In genomic region chr6:38534640-38535365, GRCm38 (mm10) we compare ENCODE assay signal across 8 mouse cellular contexts. TPM values are rescaled to one million over a fixed set of nuclear protein-coding genes. Genes with fewer than 3 reads are reported as not detected.
DNase-seq lines count a peak whose midpoint lies in the region; ATAC-seq and TF ChIP-seq lines count a peak whose summit lies in the region.

No protein-coding gene starts in this region.

- peak overlapping the region; percentile 75 for H3K9ac ChIP-seq in embryonic facial prominence, embryonic 15.5 days
- peak overlapping the region; percentile 86 for H3K9ac ChIP-seq in kidney, embryonic 14.5 days (ENCODE audit: low read depth, low read length)
- H3K9ac ChIP-seq in limb, embryonic 14.5 days (ENCODE audit: low read depth, low read length, severe bottlenecking): peak overlapping the region; percentile 86
- peak overlapping the region; percentile 94 for H3K9ac ChIP-seq in midbrain, embryonic 16.5 days (ENCODE audit: low read depth, low read length)

- peak overlapping the region; percentile 61 for H3K4me2 ChIP-seq in embryonic facial prominence, embryonic 15.5 days (replicated peaks)
- peak overlapping the region; percentile 70 for H3K4me2 ChIP-seq in kidney, embryonic 14.5 days (replicated peaks; ENCODE audit: low read depth, low read length)
- H3K4me2 ChIP-seq in limb, embryonic 14.5 days (replicated peaks; ENCODE audit: low read depth, low read length, severe bottlenecking): peak overlapping the region; percentile 54
- H3K4me2 ChIP-seq in midbrain, embryonic 16.5 days (ENCODE audit: low read length): peak overlapping the region; percentile 54

- no peaks in the 10 kb centered on the region for H3K27me3 ChIP-seq in embryonic facial prominence, embryonic 15.5 days
- no peaks in the 10 kb centered on the region for H3K27me3 ChIP-seq in kidney, embryonic 14.5 days (ENCODE audit: control insufficient read depth, insufficient read depth, low read length)
- H3K27me3 ChIP-seq in limb, embryonic 14.5 days (ENCODE audit: control insufficient read depth, insufficient read depth, low read length): no peaks in the 10 kb centered on the region
- H3K27me3 ChIP-seq in midbrain, embryonic 16.5 days (ENCODE audit: control insufficient read depth, insufficient read depth, low read depth, low read length): no peaks in the 10 kb centered on the region
- H3K27me3 ChIP-seq in spleen, adult 2 months (ENCODE audit: control insufficient read depth, insufficient read depth, low read length): no peaks in the 10 kb centered on the region

- peak; percentile 76 for ATAC-seq in embryonic facial prominence, embryonic 15.5 days (ENCODE audit: insufficient number of reproducible peaks, low FRiP score, low TSS enrichment, low read depth)
- peak; percentile 73 for ATAC-seq in kidney, embryonic 14.5 days (ENCODE audit: low FRiP score, low TSS enrichment)
- ATAC-seq in limb, embryonic 14.5 days (ENCODE audit: low FRiP score, low read depth): peak; percentile 62
- peak; percentile 72 for ATAC-seq in midbrain, embryonic 16.5 days

- no peak for TF ChIP-seq POLR2A in bone marrow macrophage, adult 2 months (IDR thresholded peaks at IDR 0.05; ENCODE audit: borderline replicate concordance, low read depth, low read length)
- TF ChIP-seq POLR2A in limb, embryonic 14.5 days (IDR thresholded peaks at IDR 0.05; ENCODE audit: borderline replicate concordance, extremely low read depth, insufficient read depth, insufficient read length): peak; percentile 70; the same call in 1 of the 2 replicates
- TF ChIP-seq POLR2A in spleen, adult 2 months (IDR thresholded peaks at IDR 0.05; ENCODE audit: low read depth, low read length): peak; percentile 56

- peak; percentile 100 for DNase-seq in B cell, adult 2 months
- DNase-seq in heart, adult 9 months (ENCODE audit: low spot score in 2 of 2): peak; percentile 94 to 96
- DNase-seq in limb, embryonic 14.5 days (ENCODE audit: low spot score): peak; percentile 90
- DNase-seq in spleen, adult 2 months (ENCODE audit: low read depth in 1 of 2, low spot score in 2 of 2): peak; percentile 88 to 98

- H3K27ac ChIP-seq in bone marrow macrophage, adult 2 months (ENCODE audit: insufficient read depth, low read depth, low read length): peak overlapping the region; percentile 68
- H3K27ac ChIP-seq in embryonic facial prominence, embryonic 15.5 days (replicated peaks): peak overlapping the region; percentile 96
- peak overlapping the region; percentile 96 for H3K27ac ChIP-seq in kidney, embryonic 14.5 days (ENCODE audit: low read depth, low read length)
- peak overlapping the region; percentile 95 for H3K27ac ChIP-seq in limb, embryonic 14.5 days (replicated peaks; ENCODE audit: low read depth, low read length)
- peak overlapping the region; percentile 96 for H3K27ac ChIP-seq in midbrain, embryonic 16.5 days (ENCODE audit: low read length)
- peak overlapping the region; percentile 95 for H3K27ac ChIP-seq in spleen, adult 2 months (ENCODE audit: insufficient read depth, low read length)

- 0 out of 2 replicates have a peak, but pooled peaks have one; percentile 22 for TF ChIP-seq CTCF in bone marrow macrophage, adult 2 months (IDR thresholded peaks at IDR 0.05; ENCODE audit: low read depth, low read length)
- TF ChIP-seq CTCF in spleen, adult 2 months (IDR thresholded peaks at IDR 0.05; ENCODE audit: extremely low read depth, insufficient read depth, insufficient read length, insufficient replicate concordance): peak; percentile 96

- under 1% methylated on average over 53 of the region's 53 CpGs for WGBS in embryonic facial prominence, embryonic 15.5 days
- WGBS in kidney, embryonic 14.5 days: under 1% methylated on average over 52 of the region's 53 CpGs
- WGBS in limb, embryonic 14.5 days: 0% methylated on average over 52 of the region's 53 CpGs
- WGBS in midbrain, embryonic 16.5 days: under 1% methylated on average over 51 of the region's 53 CpGs
- WGBS in spleen, adult 2 months: under 1% methylated on average over 53 of the region's 53 CpGs

- H3K36me3 ChIP-seq in embryonic facial prominence, embryonic 15.5 days: peaks cover 2% of the 10 kb centered on the region; the same call in 1 of the 2 replicates
- peaks cover under 1% of the 10 kb centered on the region; the same call in 1 of the 2 replicates for H3K36me3 ChIP-seq in kidney, embryonic 14.5 days (ENCODE audit: control insufficient read depth, insufficient read depth, low read length)
- H3K36me3 ChIP-seq in limb, embryonic 14.5 days (ENCODE audit: control insufficient read depth, insufficient read depth, low read length): peaks cover under 1% of the 10 kb centered on the region; the same call in 1 of the 2 replicates
- peaks cover 2% of the 10 kb centered on the region for H3K36me3 ChIP-seq in midbrain, embryonic 16.5 days (ENCODE audit: control insufficient read depth, insufficient read depth, low read length)
- H3K36me3 ChIP-seq in spleen, adult 2 months (ENCODE audit: control insufficient read depth, insufficient read depth, low read length): peaks cover 1% of the 10 kb centered on the region

- peaks cover 10% of the 10 kb centered on the region for H3K4me1 ChIP-seq in bone marrow macrophage, adult 2 months (ENCODE audit: control insufficient read depth, insufficient read depth, low read length)
- H3K4me1 ChIP-seq in embryonic facial prominence, embryonic 15.5 days: peaks cover 5% of the 10 kb centered on the region
- H3K4me1 ChIP-seq in kidney, embryonic 14.5 days (ENCODE audit: control insufficient read depth, insufficient read depth, low read length): peaks cover 7% of the 10 kb centered on the region; the same call in 1 of the 2 replicates
- peaks cover 3% of the 10 kb centered on the region; the same call in 1 of the 2 replicates for H3K4me1 ChIP-seq in limb, embryonic 14.5 days (ENCODE audit: control insufficient read depth, insufficient read depth, low read length)
- peaks cover 9% of the 10 kb centered on the region for H3K4me1 ChIP-seq in midbrain, embryonic 16.5 days (ENCODE audit: control insufficient read depth, insufficient read depth, low read length)
- H3K4me1 ChIP-seq in spleen, adult 2 months (ENCODE audit: control insufficient read depth, insufficient read depth, insufficient read length): no peaks in the 10 kb centered on the region

- H3K4me3 ChIP-seq in bone marrow macrophage, adult 2 months (ENCODE audit: insufficient read depth, low read length): peak overlapping the region; percentile 95
- peak overlapping the region; percentile 70 for H3K4me3 ChIP-seq in embryonic facial prominence, embryonic 15.5 days (replicated peaks)
- peak overlapping the region; percentile 79 for H3K4me3 ChIP-seq in kidney, embryonic 14.5 days (ENCODE audit: low read length)
- H3K4me3 ChIP-seq in limb, embryonic 14.5 days (replicated peaks; ENCODE audit: low read length): peak overlapping the region; percentile 82
- peak overlapping the region; percentile 63 for H3K4me3 ChIP-seq in midbrain, embryonic 16.5 days (ENCODE audit: low read depth, low read length)
- peak overlapping the region; percentile 79 for H3K4me3 ChIP-seq in spleen, adult 2 months (ENCODE audit: extremely low read depth, insufficient read depth, insufficient read length)

- H3K9me3 ChIP-seq in embryonic facial prominence, embryonic 15.5 days (replicated peaks): no peaks in the 10 kb centered on the region
- no peaks in the 10 kb centered on the region for H3K9me3 ChIP-seq in kidney, embryonic 14.5 days (ENCODE audit: control insufficient read depth, low read length)
- no peaks in the 10 kb centered on the region for H3K9me3 ChIP-seq in limb, embryonic 14.5 days (ENCODE audit: control insufficient read depth, low read length)
- no peaks in the 10 kb centered on the region for H3K9me3 ChIP-seq in midbrain, embryonic 16.5 days (replicated peaks; ENCODE audit: control insufficient read depth, low read length, poor library complexity, severe bottlenecking)

RNA-seq across cellular contexts. Expression of gene Fmc1, which starts 1.5 kb away (rescaled TPM):
- polyA plus RNA-seq in bone marrow macrophage, adult 2 months (2012; ENCODE audit: insufficient read depth, insufficient read length, missing spikeins): 11.6 and 11.7 TPM in 2 replicates
- 80.9 and 93.2 TPM in 2 replicates for polyA plus RNA-seq in embryonic facial prominence, embryonic 15.5 days (2015; fragmentation: Nextera tagmentation; extraction: Ambion mirVana)
- polyA plus RNA-seq in kidney, embryonic 14.5 days (2014; fragmentation: Nextera tagmentation; extraction: Ambion mirVana): 150 and 178 TPM in 2 replicates
- 78.3 and 87.5 TPM in 2 replicates for polyA plus RNA-seq in limb, embryonic 14.5 days (2012; rRNA removed)
- 92.0 and 102 TPM in 2 replicates for polyA plus RNA-seq in limb, embryonic 14.5 days (2014; fragmentation: Nextera tagmentation; extraction: Ambion mirVana)
- 201 and 204 TPM in 2 replicates for polyA plus RNA-seq in midbrain, embryonic 16.5 days (2015; fragmentation: Nextera tagmentation; extraction: Ambion mirVana)
- 83.1 and 139 TPM in 2 replicates for polyA plus RNA-seq in spleen, adult 2 months (2012; rRNA removed)

RNA-seq across cellular contexts. Expression of gene Luc7l2, which starts 16.3 kb away (rescaled TPM):
- 204 and 243 TPM in 2 replicates for polyA plus RNA-seq in bone marrow macrophage, adult 2 months (2012; ENCODE audit: insufficient read depth, insufficient read length, missing spikeins)
- polyA plus RNA-seq in embryonic facial prominence, embryonic 15.5 days (2015; fragmentation: Nextera tagmentation; extraction: Ambion mirVana): 41.4 and 48.0 TPM in 2 replicates
- polyA plus RNA-seq in kidney, embryonic 14.5 days (2014; fragmentation: Nextera tagmentation; extraction: Ambion mirVana): 61.1 and 74.2 TPM in 2 replicates
- polyA plus RNA-seq in limb, embryonic 14.5 days (2012; rRNA removed): 160 and 214 TPM in 2 replicates
- polyA plus RNA-seq in limb, embryonic 14.5 days (2014; fragmentation: Nextera tagmentation; extraction: Ambion mirVana): 60.9 and 64.9 TPM in 2 replicates
- polyA plus RNA-seq in midbrain, embryonic 16.5 days (2015; fragmentation: Nextera tagmentation; extraction: Ambion mirVana): 35.8 and 40.7 TPM in 2 replicates
- polyA plus RNA-seq in spleen, adult 2 months (2012; rRNA removed): 24.3 and 28.2 TPM in 2 replicates

Comparison
In these comparisons a context has a peak if more than half of its experiments do, and no peak if none do; other contexts are left out.
1. Peak in every context shown above with its lines: DNase-seq, ATAC-seq, H3K4me3 ChIP-seq and H3K27ac ChIP-seq.